Mouse (Mus musculus) embryonic facial prominence, embryonic 11.5 days (tissue): ENCODE data around the gene Kcna7. TPM values are rescaled to one million over a fixed set of nuclear protein-coding genes. Genes with fewer than 3 reads are reported as not detected.

Source experiments
- ATAC-seq: fragments of 200-750 bp; cut with Nextera tagmentation; replicated peaks from 2 replicates; pipeline ENCODE4 v1.8.0; 2017; ENCODE audit warnings: low read depth; ENCODE audit not compliant: insufficient number of reproducible peaks, low FRiP score, low TSS enrichment
- DNase-seq: peaks from one replicate; pipeline ENCODE4 v3.0.0-alpha.2; 2015; ENCODE audit warnings: low spot score
- H3K27ac ChIP-seq: fragments of 300-500 bp; sonication (generic); replicated peaks from 2 replicates; pipeline ENCODE4 v1.5.1; 2014; ENCODE audit warnings: mild to moderate bottlenecking, low read depth, low read length, control low read depth
- H3K27me3 ChIP-seq: fragments of 300-500 bp; sonication (generic); 2 replicates; pipeline ENCODE4 v1.6.1; 2014; ENCODE audit warnings: mild to moderate bottlenecking, low read length, moderate library complexity, mixed read lengths; ENCODE audit not compliant: control insufficient read depth, insufficient read depth
- H3K36me3 ChIP-seq: fragments of 300-500 bp; sonication (generic); replicated peaks from 2 replicates; pipeline ENCODE4 v1.6.1; 2014; ENCODE audit warnings: low read depth, mild to moderate bottlenecking, low read length, moderate library complexity, mixed read lengths; ENCODE audit not compliant: control insufficient read depth, insufficient read depth
- H3K4me1 ChIP-seq: fragments of 300-500 bp; sonication (generic); 2 replicates; pipeline ENCODE4 v1.6.1; 2014; ENCODE audit warnings: low read length, mixed read lengths; ENCODE audit not compliant: control insufficient read depth, insufficient read depth
- H3K4me2 ChIP-seq: fragments of 300-500 bp; sonication (generic); 2 replicates; pipeline ENCODE4 v1.6.1; 2014; ENCODE audit warnings: low read depth, mild to moderate bottlenecking, control low read depth, low read length, moderate library complexity
- H3K4me3 ChIP-seq: fragments of 300-500 bp; sonication (generic); 2 replicates; pipeline ENCODE4 v1.5.1; 2014; ENCODE audit warnings: low read depth, low read length, control low read depth
- H3K9ac ChIP-seq: fragments of 300-500 bp; sonication (generic); replicated peaks from 2 replicates; pipeline ENCODE4 v1.6.1; 2014; ENCODE audit warnings: mild to moderate bottlenecking, control low read depth, low read length
- H3K9me3 ChIP-seq: fragments of 300-500 bp; sonication (generic); replicated peaks from 2 replicates; pipeline ENCODE4 v1.6.1; 2016; ENCODE audit warnings: mild to moderate bottlenecking, low read length, inconsistent platforms, mixed read lengths; ENCODE audit not compliant: control insufficient read depth
- WGBS: fragments of 180-500 bp; shearing (Covaris S2); extraction: QIAGEN DNeasy Blood & Tissue Kit; methylation state at CpG from one replicate; pipeline ENCODE4 v1.1.7; 2014; 5-methylcytosine and 5-hydroxymethylcytosine counted together
- polyA plus RNA-seq: library from polyadenylated mRNA; unstranded; fragments of >200 nt; fragmentation: Nextera tagmentation; extraction: Ambion mirVana; gene quantifications from 2 replicates; pipeline ENCODE4 v1.2.1, GENCODE M21; 2014

The Kcna7 gene
- polyA plus RNA-seq, 1 experiment from 2014 or later, result not detected

- Histone ChIP-seq H3K4me3 (peak overlapping the region; percentile 73), H3K36me3 (no peaks in the 10 kb centered on the region), H3K9ac (peak overlapping the region; percentile 72), H3K27ac (no peak overlapping the region), H3K4me1 (peaks cover 12% of the 10 kb centered on the region; the same call in 1 of the 2 replicates), H3K9me3 (no peaks in the 10 kb centered on the region), H3K4me2 (peak overlapping the region; percentile 95), H3K27me3 (peaks cover 40% of the 10 kb centered on the region)
- DNase-seq (peak; percentile 58), ATAC-seq (no peak)
- 3% methylated on average over 35 of the region's 35 CpGs for WGBS
These were observed 39.5 kb upstream of the Kcna7 start for GRCm38 (mm10) chr7:45365742-45366651.

GRCm38 (mm10) chr7:45366652-45367019 is 38.8 kb upstream of the Kcna7 start, which contains the start of gene Ppfia3:
TSS of gene Ppfia3 (minus strand) at chr7:45367019.
- Histone ChIP-seq H3K27me3 (peaks cover 38% of the 10 kb centered on the region), H3K27ac (no peak within 1 kb of the TSS), H3K4me2 (peak within 1 kb of the TSS; percentile 95), H3K9me3 (no peaks in the 10 kb centered on the region), H3K4me3 (peak within 1 kb of the TSS; percentile 73), H3K4me1 (peaks cover 12% of the 10 kb centered on the region; the same call in 1 of the 2 replicates), H3K9ac (peak within 1 kb of the TSS; percentile 72), H3K36me3 (no peaks in the 10 kb centered on the region)
- ATAC-seq, result peak; percentile 15; the same call in 1 of the 2 replicates
- 1% methylated on average over 19 of the region's 26 CpGs for WGBS
- DNase-seq, result peak; percentile 58

GRCm38 (mm10) chr7:45367020-45367880 is 38.2 kb upstream of the Kcna7 start:
- peak; percentile 75 for ATAC-seq
- Histone ChIP-seq H3K4me3 (peak overlapping the region; percentile 73), H3K4me2 (peak overlapping the region; percentile 95), H3K4me1 (peaks cover 12% of the 10 kb centered on the region; the same call in 1 of the 2 replicates), H3K27ac (no peak overlapping the region), H3K9ac (peak overlapping the region; percentile 72; the same call in 1 of the 2 replicates), H3K9me3 (no peaks in the 10 kb centered on the region), H3K27me3 (peaks cover 38% of the 10 kb centered on the region), H3K36me3 (no peaks in the 10 kb centered on the region)
- WGBS, result under 1% methylated on average over 67 of the region's 70 CpGs
- peak; percentile 95 for DNase-seq

- 74% methylated on average over 15 of the region's 15 CpGs for WGBS
These were observed 37.3 kb upstream of the Kcna7 start for GRCm38 (mm10) chr7:45368178-45368577.

GRCm38 (mm10) chr7:45369022-45369745 is 36.3 kb upstream of the Kcna7 start:
- Histone ChIP-seq H3K36me3 (no peaks in the 10 kb centered on the region), H3K9me3 (no peaks in the 10 kb centered on the region), H3K9ac (no peak overlapping the region), H3K4me1 (peaks cover 12% of the 10 kb centered on the region; the same call in 1 of the 2 replicates), H3K27ac (no peak overlapping the region), H3K27me3 (peaks cover 29% of the 10 kb centered on the region), H3K4me3 (no peak overlapping the region), H3K4me2 (no peak overlapping the region; the same call in 1 of the 2 replicates)
- DNase-seq (no peak), ATAC-seq (no peak)
- 75% methylated on average over 16 of the region's 16 CpGs for WGBS

More at GRCm38 (mm10) chr7:45368178-45368577, 37.3 kb upstream of the Kcna7 start:
- H3K9ac ChIP-seq, result no peak overlapping the region
- DNase-seq (no peak), ATAC-seq (no peak)
- H3K36me3 ChIP-seq, result no peaks in the 10 kb centered on the region
- H3K4me1 ChIP-seq, result peaks cover 12% of the 10 kb centered on the region; the same call in 1 of the 2 replicates
- peaks cover 33% of the 10 kb centered on the region for H3K27me3 ChIP-seq
- H3K4me3 ChIP-seq, result no peak overlapping the region
- H3K4me2 ChIP-seq, result no peak overlapping the region
- H3K27ac ChIP-seq, result no peak overlapping the region
- no peaks in the 10 kb centered on the region for H3K9me3 ChIP-seq

GRCm38 (mm10) chr7:45369836-45370474 is 35.5 kb upstream of the Kcna7 start:
- H3K27ac ChIP-seq, result no peak overlapping the region
- 10% methylated on average over 50 of the region's 52 CpGs for WGBS
- no peak for DNase-seq
- peak overlapping the region; percentile 43 for H3K9ac ChIP-seq
- H3K9me3 ChIP-seq, result no peaks in the 10 kb centered on the region
- no peak for ATAC-seq
- peaks cover 29% of the 10 kb centered on the region for H3K27me3 ChIP-seq
- peak overlapping the region; percentile 91 for H3K4me2 ChIP-seq
- peaks cover 12% of the 10 kb centered on the region; the same call in 1 of the 2 replicates for H3K4me1 ChIP-seq
- H3K4me3 ChIP-seq, result peak overlapping the region; percentile 46
- H3K36me3 ChIP-seq, result no peaks in the 10 kb centered on the region
